16 mouse cellular contexts compared by ENCODE assay signal in the genomic region with DNA sequence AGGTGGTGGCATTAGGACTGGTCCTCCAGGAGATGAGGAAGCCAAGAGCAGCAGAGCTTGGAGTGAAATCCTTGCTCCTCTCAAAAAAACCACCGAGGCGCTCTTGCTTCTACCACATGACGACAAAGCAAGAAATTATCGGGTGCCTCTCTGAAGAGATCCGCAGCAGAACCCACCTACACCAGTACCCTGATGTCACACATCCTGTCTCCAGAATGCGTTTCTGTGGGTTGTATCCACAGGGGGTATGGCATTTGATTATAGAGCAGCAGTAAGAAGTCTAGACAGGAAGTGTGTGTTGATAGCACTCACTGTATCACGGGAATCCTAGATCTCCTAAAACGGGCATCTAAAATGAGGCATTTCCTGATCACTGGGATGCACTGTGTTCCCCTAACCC.
DNase-seq lines count a peak whose midpoint lies in the region; ATAC-seq lines count a peak whose summit lies in the region.
"Had no signal": no experiment of that assay in that cellular context is flagged by ENCODE, and none has a peak within 500 bp of the region (broad histone marks: within the 10 kb centered on the region; RNA-seq: fewer than 3 reads in every experiment).

No protein-coding gene starts in this region.

- peak; percentile 85 for ATAC-seq in inflammation-experienced regulatory T-cells, adult 6 months
- ATAC-seq: forebrain, embryonic 13.5 days had no signal

- DNase-seq in thymus, postnatal 0 days (ENCODE audit: low spot score): peak; percentile 20
- no peak for DNase-seq in thymus, postnatal 4 days
- DNase-seq in T-cell, adult 2 months (ENCODE audit: low spot score): peak; percentile 77
- DNase-seq in kidney, postnatal 36 days: no peak
- no peak for DNase-seq in right cerebral cortex, postnatal 14 days
- DNase-seq in cerebellum, postnatal 14 days: no peak
- DNase-seq: adrenal gland, adult 8-10 months; cerebellum, adult 8-10 months; heart, adult 2 months; heart, postnatal 14 days; kidney, adult 2 months; kidney, postnatal 10 days; left cerebral cortex, postnatal 4 days; lung, postnatal 10 days had no signal

Comparison
In these comparisons a context has a peak if more than half of its experiments do, and no peak if none do; other contexts are left out.
1. DNase-seq: peak in thymus, postnatal 0 days (single experiment) and T-cell, adult 2 months (single experiment); none in thymus, postnatal 4 days (single experiment), kidney, postnatal 36 days (0 of 2), right cerebral cortex, postnatal 14 days (single experiment) and cerebellum, postnatal 14 days (0 of 2).